Mouse (Mus musculus) hindbrain, embryonic 12.5 days (tissue): ENCODE measurements at regions not wholly inside any gene's neighbourhood (a gene's known extent, or its start where the extent isn't known, plus 50 kb on each side); places are given as distances from the start of the nearest gene placed in this dataset.

ENCODE experiments used
- ATAC-seq: fragments of 200-750 bp; cut with Nextera tagmentation; 2 replicates; pipeline ENCODE4 v1.8.0; 2017; ENCODE audit warnings: moderate TSS enrichment; ENCODE audit not compliant: low FRiP score
- H3K27ac ChIP-seq: fragments of 300-500 bp; sonication (generic); 2 replicates; pipeline ENCODE4 v1.5.1; 2016; ENCODE audit warnings: mild to moderate bottlenecking
- H3K27me3 ChIP-seq: fragments of 300-500 bp; sonication (generic); 2 replicates; pipeline ENCODE4 v1.6.1; 2016; ENCODE audit warnings: mild to moderate bottlenecking
- H3K36me3 ChIP-seq: fragments of 300-500 bp; sonication (generic); 2 replicates; pipeline ENCODE4 v1.6.1; 2016; ENCODE audit warnings: mild to moderate bottlenecking
- H3K4me1 ChIP-seq: fragments of 300-500 bp; sonication (generic); 2 replicates; pipeline ENCODE4 v1.6.1; 2016
- H3K4me2 ChIP-seq: fragments of 300-500 bp; sonication (generic); replicated peaks from 2 replicates; pipeline ENCODE4 v1.6.1; 2016; ENCODE audit warnings: mild to moderate bottlenecking
- H3K4me3 ChIP-seq: fragments of 300-500 bp; sonication (generic); 2 replicates; pipeline ENCODE4 v1.5.1; 2016; ENCODE audit warnings: mild to moderate bottlenecking
- H3K9ac ChIP-seq: fragments of 300-500 bp; sonication (generic); 2 replicates; pipeline ENCODE4 v1.6.1; 2016; ENCODE audit warnings: mild to moderate bottlenecking, moderate library complexity
- H3K9me3 ChIP-seq: fragments of 300-500 bp; sonication (generic); replicated peaks from 2 replicates; pipeline ENCODE4 v1.6.1; 2016; ENCODE audit warnings: mild to moderate bottlenecking
- WGBS: fragments of 180-500 bp; shearing (Covaris S2); methylation state at CpG from one replicate; pipeline ENCODE4 v1.1.7; 2016; 5-methylcytosine and 5-hydroxymethylcytosine counted together

- H3K4me1 ChIP-seq: no peaks in the 10 kb centered on the region
- no peaks in the 10 kb centered on the region for H3K36me3 ChIP-seq
- no peak overlapping the region for H3K9ac ChIP-seq
- no peak overlapping the region for H3K27ac ChIP-seq
- no peak overlapping the region for H3K4me3 ChIP-seq
- no peaks in the 10 kb centered on the region for H3K27me3 ChIP-seq
- no peak overlapping the region for H3K4me2 ChIP-seq
- no peak for ATAC-seq
- WGBS: 92% methylated on average over 15 of the region's 15 CpGs
- H3K9me3 ChIP-seq: no peaks in the 10 kb centered on the region
Observed at GRCm38 (mm10) chr3:121902246-121902645, 50.1 kb upstream of the Arhgap29 start.

- H3K36me3 ChIP-seq: no peaks in the 10 kb centered on the region
Observed at GRCm38 (mm10) chr3:121900429-121900844, 51.9 kb upstream of the Arhgap29 start.

GRCm38 (mm10) chr3:121897821-121898574, 54.3 kb upstream of the Arhgap29 start:
- Histone ChIP-seq H3K4me3 (no peak overlapping the region), H3K27ac (no peak overlapping the region), H3K9me3 (no peaks in the 10 kb centered on the region), H3K36me3 (no peaks in the 10 kb centered on the region), H3K4me2 (no peak overlapping the region), H3K27me3 (no peaks in the 10 kb centered on the region), H3K4me1 (no peaks in the 10 kb centered on the region), H3K9ac (no peak overlapping the region)
- WGBS: 85% methylated on average over 14 of the region's 14 CpGs
- ATAC-seq: no peak

More at GRCm38 (mm10) chr3:121900429-121900844, 51.9 kb upstream of the Arhgap29 start:
- ATAC-seq: no peak
- Histone ChIP-seq H3K27me3 (no peaks in the 10 kb centered on the region), H3K9ac (no peak overlapping the region), H3K9me3 (no peaks in the 10 kb centered on the region), H3K27ac (no peak overlapping the region), H3K4me3 (no peak overlapping the region), H3K4me2 (no peak overlapping the region), H3K4me1 (no peaks in the 10 kb centered on the region)
- 83% methylated on average over 8 of the region's 8 CpGs for WGBS

GRCm38 (mm10) chr3:121893606-121894005, 58.7 kb upstream of the Arhgap29 start:
- WGBS: 81% methylated on average over 7 of the region's 7 CpGs
- no peaks in the 10 kb centered on the region for H3K36me3 ChIP-seq
- no peak overlapping the region for H3K4me2 ChIP-seq
- peaks cover 3% of the 10 kb centered on the region for H3K4me1 ChIP-seq
- no peaks in the 10 kb centered on the region for H3K9me3 ChIP-seq
- H3K4me3 ChIP-seq: no peak overlapping the region
- no peak for ATAC-seq
- H3K9ac ChIP-seq: no peak overlapping the region
- H3K27ac ChIP-seq: no peak overlapping the region
- H3K27me3 ChIP-seq: no peaks in the 10 kb centered on the region

- H3K27me3 ChIP-seq: peaks cover 4% of the 10 kb centered on the region; the same call in 1 of the 2 replicates
- H3K9ac ChIP-seq: no peak overlapping the region
- H3K9me3 ChIP-seq: no peaks in the 10 kb centered on the region
- H3K36me3 ChIP-seq: no peaks in the 10 kb centered on the region
- H3K4me2 ChIP-seq: no peak overlapping the region
- no peak overlapping the region for H3K27ac ChIP-seq
- no peak for ATAC-seq
- H3K4me3 ChIP-seq: no peak overlapping the region
- 93% methylated on average over 3 of the region's 3 CpGs for WGBS
- H3K4me1 ChIP-seq: peaks cover 3% of the 10 kb centered on the region
Observed at GRCm38 (mm10) chr3:121892675-121893074, 59.7 kb upstream of the Arhgap29 start.

- H3K4me2 ChIP-seq: no peak overlapping the region
- no peaks in the 10 kb centered on the region for H3K36me3 ChIP-seq
- 62% methylated on average over 9 of the region's 9 CpGs for WGBS
- no peak overlapping the region for H3K27ac ChIP-seq
- no peaks in the 10 kb centered on the region for H3K9me3 ChIP-seq
- ATAC-seq: no peak
- peaks cover 3% of the 10 kb centered on the region for H3K4me1 ChIP-seq
- no peak overlapping the region for H3K4me3 ChIP-seq
- peaks cover 9% of the 10 kb centered on the region; the same call in 1 of the 2 replicates for H3K27me3 ChIP-seq
- H3K9ac ChIP-seq: no peak overlapping the region
Observed at GRCm38 (mm10) chr3:121891338-121891737, 61.0 kb upstream of the Arhgap29 start.

GRCm38 (mm10) chr3:121890563-121890962, 61.8 kb upstream of the Arhgap29 start:
- 39% methylated on average over 5 of the region's 5 CpGs for WGBS
- H3K4me3 ChIP-seq: no peak overlapping the region
- no peak for ATAC-seq
- H3K4me1 ChIP-seq: peaks cover 3% of the 10 kb centered on the region
- no peak overlapping the region for H3K9ac ChIP-seq
- no peaks in the 10 kb centered on the region for H3K9me3 ChIP-seq
- peaks cover 17% of the 10 kb centered on the region for H3K27me3 ChIP-seq
- H3K27ac ChIP-seq: no peak overlapping the region
- no peaks in the 10 kb centered on the region for H3K36me3 ChIP-seq
- H3K4me2 ChIP-seq: 0 out of 2 replicates have a peak overlapping the region, but pooled peaks have one; percentile 1

- WGBS: 28% methylated on average over 15 of the region's 15 CpGs
- H3K9ac ChIP-seq: no peak overlapping the region
- ATAC-seq: no peak
- no peak overlapping the region for H3K27ac ChIP-seq
- no peak overlapping the region for H3K4me3 ChIP-seq
- peak overlapping the region; percentile 37 for H3K4me2 ChIP-seq
- H3K4me1 ChIP-seq: peaks cover 6% of the 10 kb centered on the region
- H3K9me3 ChIP-seq: no peaks in the 10 kb centered on the region
- H3K27me3 ChIP-seq: peaks cover 19% of the 10 kb centered on the region
- H3K36me3 ChIP-seq: no peaks in the 10 kb centered on the region
Observed at GRCm38 (mm10) chr3:121886870-121887605, 65.3 kb upstream of the Arhgap29 start.

- peaks cover 6% of the 10 kb centered on the region for H3K4me1 ChIP-seq
- H3K27me3 ChIP-seq: peaks cover 19% of the 10 kb centered on the region
- WGBS: 42% methylated on average over 10 of the region's 10 CpGs
- H3K27ac ChIP-seq: no peak overlapping the region
- no peak for ATAC-seq
- H3K9me3 ChIP-seq: no peaks in the 10 kb centered on the region
- H3K4me2 ChIP-seq: no peak overlapping the region; the same call in 1 of the 2 replicates
- H3K36me3 ChIP-seq: no peaks in the 10 kb centered on the region
- H3K4me3 ChIP-seq: no peak overlapping the region
- no peak overlapping the region for H3K9ac ChIP-seq
Observed at GRCm38 (mm10) chr3:121886309-121886708, 66.0 kb upstream of the Arhgap29 start.

- peak; percentile 11; the same call in 1 of the 2 replicates for ATAC-seq
- no peak overlapping the region for H3K4me3 ChIP-seq
- H3K27ac ChIP-seq: no peak overlapping the region
- no peaks in the 10 kb centered on the region for H3K9me3 ChIP-seq
- H3K4me2 ChIP-seq: peak overlapping the region; percentile 25; the same call in 1 of the 2 replicates
- peaks cover 3% of the 10 kb centered on the region for H3K4me1 ChIP-seq
- no peaks in the 10 kb centered on the region for H3K36me3 ChIP-seq
- peaks cover 19% of the 10 kb centered on the region for H3K27me3 ChIP-seq
- 17% methylated on average over 10 of the region's 10 CpGs for WGBS
- no peak overlapping the region for H3K9ac ChIP-seq
Observed at GRCm38 (mm10) chr3:121885265-121886178, 66.8 kb upstream of the Arhgap29 start.

GRCm38 (mm10) chr3:121884328-121885248, 67.8 kb upstream of the Arhgap29 start:
- peaks cover 19% of the 10 kb centered on the region for H3K27me3 ChIP-seq
- H3K4me1 ChIP-seq: 0 out of 2 replicates have a peak, but pooled peaks cover 2% of the 10 kb centered on the region
- H3K9ac ChIP-seq: no peak overlapping the region
- H3K9me3 ChIP-seq: no peaks in the 10 kb centered on the region
- no peak overlapping the region for H3K4me3 ChIP-seq
- peak; percentile 61 for ATAC-seq
- H3K27ac ChIP-seq: no peak overlapping the region
- H3K4me2 ChIP-seq: peak overlapping the region; percentile 25; the same call in 1 of the 2 replicates
- 23% methylated on average over 18 of the region's 18 CpGs for WGBS
- H3K36me3 ChIP-seq: no peaks in the 10 kb centered on the region
